Mouse (Mus musculus): ENCODE results near the gene Lamc3. TPM values are rescaled to one million over a fixed set of nuclear protein-coding genes. Genes with fewer than 3 reads are reported as not detected.

Gene Lamc3
- polyA plus RNA-seq, 1 experiment from 2014 or later: 12.3 TPM

- no peak overlapping the region for H3K4me3 ChIP-seq
- DNase-seq (ENCODE audit: low spot score): no peak
- H3K4me1 ChIP-seq: no peaks in the 10 kb centered on the region
- no peaks in the 10 kb centered on the region for H3K9me3 ChIP-seq (replicated peaks)
- H3K27ac ChIP-seq (replicated peaks): no peak overlapping the region
- no peaks in the 10 kb centered on the region for H3K27me3 ChIP-seq (ENCODE audit: low read depth, poor library complexity, severe bottlenecking)
- peaks cover 91% of the 10 kb centered on the region for H3K36me3 ChIP-seq
Observed at GRCm38 (mm10) chr2:31965110-31965509, 78.0 kb downstream of the Lamc3 start.

GRCm38 (mm10) chr2:31966801-31967200, 79.7 kb downstream of the Lamc3 start:
- H3K36me3 ChIP-seq: peaks cover 91% of the 10 kb centered on the region
- DNase-seq (ENCODE audit: low spot score): no peak
- 87% methylated on average over 8 of the region's 8 CpGs for WGBS

GRCm38 (mm10) chr2:31972589-31972988, 85.5 kb downstream of the Lamc3 start:
- Histone ChIP-seq H3K36me3 (peaks cover 64% of the 10 kb centered on the region), H3K27ac (replicated peaks) (no peak overlapping the region), H3K4me1 (peaks cover 20% of the 10 kb centered on the region), H3K9me3 (replicated peaks) (no peaks in the 10 kb centered on the region), H3K27me3 (ENCODE audit: low read depth, poor library complexity, severe bottlenecking) (no peaks in the 10 kb centered on the region), H3K4me3 (no peak overlapping the region)
- no peak for DNase-seq (ENCODE audit: low spot score)
- WGBS: 85% methylated on average over 4 of the region's 4 CpGs

More at GRCm38 (mm10) chr2:31966801-31967200, 79.7 kb downstream of the Lamc3 start:
- Histone ChIP-seq H3K9me3 (replicated peaks) (no peaks in the 10 kb centered on the region), H3K27me3 (ENCODE audit: low read depth, poor library complexity, severe bottlenecking) (no peaks in the 10 kb centered on the region), H3K27ac (replicated peaks) (no peak overlapping the region), H3K4me3 (no peak overlapping the region), H3K4me1 (no peaks in the 10 kb centered on the region)

GRCm38 (mm10) chr2:31974141-31974808, 87.2 kb downstream of the Lamc3 start, which contains the start of gene Nup214:
Gene Nup214 (plus strand): TSS chr2:31974436.
- Histone ChIP-seq H3K4me3 (peak within 1 kb of the TSS; percentile 97), H3K4me1 (peaks cover 20% of the 10 kb centered on the region), H3K9me3 (replicated peaks) (no peaks in the 10 kb centered on the region), H3K27ac (replicated peaks) (peak within 1 kb of the TSS; percentile 89), H3K36me3 (peaks cover 64% of the 10 kb centered on the region), H3K27me3 (ENCODE audit: low read depth, poor library complexity, severe bottlenecking) (no peaks in the 10 kb centered on the region)
- under 1% methylated on average over 60 of the region's 60 CpGs for WGBS
- DNase-seq (ENCODE audit: low spot score): peak; percentile 99

- no peak for DNase-seq (ENCODE audit: low spot score)
- Histone ChIP-seq H3K36me3 (peaks cover 64% of the 10 kb centered on the region), H3K4me3 (peak overlapping the region; percentile 97), H3K27ac (replicated peaks) (peak overlapping the region; percentile 89), H3K27me3 (ENCODE audit: low read depth, poor library complexity, severe bottlenecking) (no peaks in the 10 kb centered on the region), H3K4me1 (peaks cover 20% of the 10 kb centered on the region), H3K9me3 (replicated peaks) (no peaks in the 10 kb centered on the region)
- WGBS: 11% methylated on average over 13 of the region's 13 CpGs
Observed at GRCm38 (mm10) chr2:31974809-31975371, 87.8 kb downstream of the Lamc3 start.

GRCm38 (mm10) chr2:31987774-31988173, 100.7 kb downstream of the Lamc3 start:
- Histone ChIP-seq H3K4me3 (no peak overlapping the region), H3K27ac (replicated peaks) (no peak overlapping the region), H3K9me3 (replicated peaks) (no peaks in the 10 kb centered on the region), H3K4me1 (no peaks in the 10 kb centered on the region), H3K27me3 (ENCODE audit: low read depth, poor library complexity, severe bottlenecking) (no peaks in the 10 kb centered on the region), H3K36me3 (peaks cover 100% of the 10 kb centered on the region)
- DNase-seq (ENCODE audit: low spot score): no peak
- 97% methylated on average over 1 of the region's 1 CpGs for WGBS

GRCm38 (mm10) chr2:31990961-31991360, 103.9 kb downstream of the Lamc3 start:
- WGBS: 94% methylated on average over 4 of the region's 4 CpGs

GRCm38 (mm10) chr2:31994896-31995295, 107.8 kb downstream of the Lamc3 start:
- Histone ChIP-seq H3K36me3 (peaks cover 99% of the 10 kb centered on the region), H3K27ac (replicated peaks) (no peak overlapping the region), H3K4me1 (no peaks in the 10 kb centered on the region), H3K9me3 (replicated peaks) (no peaks in the 10 kb centered on the region), H3K27me3 (ENCODE audit: low read depth, poor library complexity, severe bottlenecking) (no peaks in the 10 kb centered on the region), H3K4me3 (no peak overlapping the region)
- 95% methylated on average over 9 of the region's 9 CpGs for WGBS
- DNase-seq (ENCODE audit: low spot score): no peak

More at GRCm38 (mm10) chr2:31990961-31991360, 103.9 kb downstream of the Lamc3 start:
- peaks cover 99% of the 10 kb centered on the region for H3K36me3 ChIP-seq
- no peak overlapping the region for H3K27ac ChIP-seq (replicated peaks)
- H3K27me3 ChIP-seq (ENCODE audit: low read depth, poor library complexity, severe bottlenecking): no peaks in the 10 kb centered on the region
- no peak overlapping the region for H3K4me3 ChIP-seq
- DNase-seq (ENCODE audit: low spot score): no peak
- no peaks in the 10 kb centered on the region for H3K9me3 ChIP-seq (replicated peaks)
- H3K4me1 ChIP-seq: no peaks in the 10 kb centered on the region

GRCm38 (mm10) chr2:31996060-31996459, 109.0 kb downstream of the Lamc3 start:
- H3K4me3 ChIP-seq: no peak overlapping the region
- H3K4me1 ChIP-seq: no peaks in the 10 kb centered on the region
- 97% methylated on average over 13 of the region's 13 CpGs for WGBS
- H3K27ac ChIP-seq (replicated peaks): no peak overlapping the region
- no peaks in the 10 kb centered on the region for H3K27me3 ChIP-seq (ENCODE audit: low read depth, poor library complexity, severe bottlenecking)
- no peaks in the 10 kb centered on the region for H3K9me3 ChIP-seq (replicated peaks)
- H3K36me3 ChIP-seq: peaks cover 99% of the 10 kb centered on the region
- DNase-seq (ENCODE audit: low spot score): no peak

Other genes with a start within 250 kb of the Lamc3 start
- gene Prdm12, start 247.3 kb upstream of the Lamc3 start, polyA plus RNA-seq (2016; fragmentation: Nextera tagmentation; extraction: Ambion mirVana): 2.0 and 4.3 TPM in 2 replicates
- 97.4 and 106 TPM in 2 replicates for gene Exosc2, start 216.6 kb upstream of the Lamc3 start, polyA plus RNA-seq (2016; fragmentation: Nextera tagmentation; extraction: Ambion mirVana)
- gene Abl1, start 198.9 kb upstream of the Lamc3 start, polyA plus RNA-seq (2016; fragmentation: Nextera tagmentation; extraction: Ambion mirVana): 44.2 and 48.2 TPM in 2 replicates
- gene Qrfp, start 76.7 kb upstream of the Lamc3 start, polyA plus RNA-seq (2016; fragmentation: Nextera tagmentation; extraction: Ambion mirVana): 0.05 and 0.17 TPM in 2 replicates
- gene Fibcd1, start 41.3 kb upstream of the Lamc3 start, polyA plus RNA-seq (2016; fragmentation: Nextera tagmentation; extraction: Ambion mirVana): 1.2 and 1.5 TPM in 2 replicates
- 68.3 and 76.2 TPM in 2 replicates for gene Aif1l, start 62.8 kb downstream of the Lamc3 start, polyA plus RNA-seq (2016; fragmentation: Nextera tagmentation; extraction: Ambion mirVana)
- 97.2 and 104 TPM in 2 replicates for gene Nup214, start 87.1 kb downstream of the Lamc3 start, polyA plus RNA-seq (2016; fragmentation: Nextera tagmentation; extraction: Ambion mirVana)
- 1.3 and 1.6 TPM in 2 replicates for gene Fam78a, start 197.6 kb downstream of the Lamc3 start, polyA plus RNA-seq (2016; fragmentation: Nextera tagmentation; extraction: Ambion mirVana)
- gene Plpp7, start 208.2 kb downstream of the Lamc3 start, polyA plus RNA-seq (2016; fragmentation: Nextera tagmentation; extraction: Ambion mirVana): 7.1 and 7.8 TPM in 2 replicates